Mouse (Mus musculus) intestine, embryonic 14.5 days (tissue): Measurements from ENCODE around the gene Large2. TPM values are rescaled to one million over a fixed set of nuclear protein-coding genes. Genes with fewer than 3 reads are reported as not detected.

Experiments used
- microRNA-seq: library from miRNA; unstranded; fragments of <30 nt; microRNA quantifications from one replicate; pipeline ENCODE4, GENCODE M21; 2016
- polyA plus RNA-seq: library from polyadenylated mRNA; unstranded; fragments of >200 nt; fragmentation: Nextera tagmentation; extraction: Ambion mirVana; gene quantifications from 2 replicates; pipeline ENCODE4 v1.2.1, GENCODE M21; 2014

Large2 gene
- polyA plus RNA-seq, 1 experiment from 2014 or later, result 12.6 TPM

Small RNA genes within 50 kb of the gene (microRNA-seq; reads per million reads assigned to microRNA genes)
- 0.34 reads per million for gene Mir7000

Other genes starting within 250 kb of the Large2 start
- gene Pex16, start 193 bp downstream of the Large2 start, polyA plus RNA-seq, result 25.2 and 27.9 TPM in 2 replicates
- gene 1700029I15Rik, start 7.7 kb upstream of the Large2 start, polyA plus RNA-seq, result 1.7 TPM in 2 replicates
- 11.8 and 13.2 TPM in 2 replicates for gene Mapk8ip1, start 26.4 kb upstream of the Large2 start, polyA plus RNA-seq
- gene Cry2, start 59.2 kb upstream of the Large2 start, polyA plus RNA-seq, result 16.7 and 18.2 TPM in 2 replicates
- gene Slc35c1, start 85.7 kb upstream of the Large2 start, polyA plus RNA-seq, result 26.8 and 30.2 TPM in 2 replicates
- gene Chst1, start 224.8 kb upstream of the Large2 start, polyA plus RNA-seq, result 3.7 and 5.3 TPM in 2 replicates